ENCODE assay signal across 18 mouse cellular contexts in the genomic region with DNA sequence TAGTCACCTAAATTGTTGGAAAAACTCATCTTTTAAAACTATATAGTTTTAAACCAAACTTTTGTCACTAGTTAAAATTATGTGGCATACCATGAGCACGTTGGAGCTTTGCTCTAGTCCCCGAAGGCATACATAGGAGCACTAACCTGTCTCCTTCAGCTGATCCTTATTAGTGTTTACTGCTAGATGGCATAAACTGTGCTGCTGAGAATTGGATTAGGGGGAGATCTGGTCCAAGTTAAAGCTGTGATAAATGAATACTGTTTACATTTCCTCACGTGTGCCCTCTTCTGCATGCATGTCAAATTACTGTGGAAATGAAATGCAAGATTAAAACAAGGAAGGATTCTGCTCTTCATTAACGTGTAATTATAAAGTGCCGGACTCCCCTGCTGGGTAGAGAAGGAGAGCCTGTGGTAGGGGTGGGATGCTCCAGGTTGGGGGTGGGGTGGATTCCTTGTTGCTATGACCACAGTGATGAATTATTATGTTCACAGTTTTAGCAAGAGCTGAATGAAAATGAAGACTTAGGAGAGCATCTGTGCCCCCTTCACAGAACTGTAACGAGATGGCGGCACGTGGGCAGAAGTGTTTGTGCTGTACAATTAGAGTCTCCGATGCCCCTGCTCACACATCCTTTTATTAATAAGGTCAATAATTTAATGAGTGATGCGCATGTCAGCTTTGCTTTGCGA. TPM values are rescaled to one million over a fixed set of nuclear protein-coding genes. Genes with fewer than 3 reads are reported as not detected.
A peak's percentile ranks its signal among the peaks of the same experiment; 100 is the strongest.
DNase-seq lines count a peak whose midpoint lies in the region; ATAC-seq lines count a peak whose summit lies in the region.
"Had no signal": no experiment of that assay in that cellular context is flagged by ENCODE, and none has a peak within 500 bp of the region (broad histone marks: within the 10 kb centered on the region; RNA-seq: fewer than 3 reads in every experiment).

No protein-coding gene starts in this region.

- H3K9ac ChIP-seq in neural tube, embryonic 13.5 days, result no peak overlapping the region
- H3K9ac ChIP-seq in neural tube, embryonic 15.5 days (replicated peaks), result no peak overlapping the region
- no peak overlapping the region for H3K9ac ChIP-seq in forebrain, embryonic 15.5 days (replicated peaks)
- H3K9ac ChIP-seq in hindbrain, embryonic 15.5 days, result no peak overlapping the region
- no peak overlapping the region for H3K9ac ChIP-seq in neural tube, embryonic 14.5 days (replicated peaks; ENCODE audit: low read depth, low read length)
- H3K9ac ChIP-seq: heart, embryonic 13.5 days; liver, embryonic 12.5 days had no signal

- no peak for DNase-seq in testis, postnatal 14 days (ENCODE audit: low spot score)
- DNase-seq in urinary bladder, postnatal 10 days (ENCODE audit: low spot score), result no peak
- DNase-seq: adrenal gland, adult 2 months; cerebellum, adult 8-10 months; heart, postnatal 4 days; kidney, adult 8-10 months; kidney, postnatal 4 days; left cerebral cortex, postnatal 4 days; right cerebral cortex, postnatal 25 days had no signal

- H3K4me2 ChIP-seq in neural tube, embryonic 13.5 days, result no peak overlapping the region
- H3K4me2 ChIP-seq in neural tube, embryonic 15.5 days, result no peak overlapping the region
- no peak overlapping the region for H3K4me2 ChIP-seq in forebrain, embryonic 15.5 days (replicated peaks)
- H3K4me2 ChIP-seq in hindbrain, embryonic 15.5 days, result no peak overlapping the region
- no peak overlapping the region for H3K4me2 ChIP-seq in neural tube, embryonic 14.5 days (ENCODE audit: low read depth, low read length)
- H3K4me2 ChIP-seq: heart, embryonic 13.5 days; liver, embryonic 12.5 days had no signal

- peaks cover 9% of the 10 kb centered on the region; the same call in 1 of the 2 replicates for H3K4me1 ChIP-seq in neural tube, embryonic 13.5 days (replicated peaks)
- H3K4me1 ChIP-seq in neural tube, embryonic 15.5 days, result 0 out of 2 replicates have a peak, but pooled peaks cover 6% of the 10 kb centered on the region
- no peaks in the 10 kb centered on the region for H3K4me1 ChIP-seq in forebrain, embryonic 15.5 days
- 0 out of 2 replicates have a peak, but pooled peaks cover 6% of the 10 kb centered on the region for H3K4me1 ChIP-seq in hindbrain, embryonic 15.5 days (replicated peaks)
- no peaks in the 10 kb centered on the region for H3K4me1 ChIP-seq in neural tube, embryonic 14.5 days (ENCODE audit: control insufficient read depth, insufficient read depth, low read length)

- no peak overlapping the region for H3K27ac ChIP-seq in neural tube, embryonic 13.5 days (replicated peaks)
- H3K27ac ChIP-seq in neural tube, embryonic 15.5 days (replicated peaks), result no peak overlapping the region
- H3K27ac ChIP-seq in forebrain, embryonic 15.5 days (replicated peaks), result no peak overlapping the region
- H3K27ac ChIP-seq in hindbrain, embryonic 15.5 days (replicated peaks), result no peak overlapping the region
- H3K27ac ChIP-seq in neural tube, embryonic 14.5 days (ENCODE audit: low read depth, low read length), result no peak overlapping the region
- H3K27ac ChIP-seq: heart, embryonic 13.5 days; liver, embryonic 12.5 days had no signal

- H3K4me3 ChIP-seq in neural tube, embryonic 13.5 days, result no peak overlapping the region
- H3K4me3 ChIP-seq in neural tube, embryonic 15.5 days (replicated peaks), result no peak overlapping the region
- H3K4me3 ChIP-seq in forebrain, embryonic 15.5 days, result no peak overlapping the region
- H3K4me3 ChIP-seq in hindbrain, embryonic 15.5 days, result no peak overlapping the region
- H3K4me3 ChIP-seq in neural tube, embryonic 14.5 days (ENCODE audit: low read depth, low read length), result no peak overlapping the region
- H3K4me3 ChIP-seq: heart, embryonic 13.5 days; liver, embryonic 12.5 days had no signal

- peak; percentile 23; the same call in 1 of the 2 replicates for ATAC-seq in neural tube, embryonic 13.5 days (ENCODE audit: low read depth)
- no peak for ATAC-seq in neural tube, embryonic 15.5 days (ENCODE audit: low FRiP score)
- ATAC-seq in forebrain, embryonic 15.5 days (replicated peaks), result peak; percentile 70
- peak; percentile 65 for ATAC-seq in hindbrain, embryonic 15.5 days (ENCODE audit: low FRiP score, low read depth)
- peak; percentile 46; the same call in 1 of the 2 replicates for ATAC-seq in neural tube, embryonic 14.5 days (ENCODE audit: low read depth)
- ATAC-seq: CD4-positive, CD25-positive, alpha-beta regulatory T cell, adult 4 months; liver, embryonic 12.5 days; lung, postnatal 0 days had no signal

- no peaks in the 10 kb centered on the region for H3K36me3 ChIP-seq in neural tube, embryonic 13.5 days
- no peaks in the 10 kb centered on the region for H3K36me3 ChIP-seq in neural tube, embryonic 15.5 days
- no peaks in the 10 kb centered on the region for H3K36me3 ChIP-seq in forebrain, embryonic 15.5 days
- H3K36me3 ChIP-seq in hindbrain, embryonic 15.5 days, result no peaks in the 10 kb centered on the region
- H3K36me3 ChIP-seq in neural tube, embryonic 14.5 days (ENCODE audit: control insufficient read depth, insufficient read depth, low read length), result no peaks in the 10 kb centered on the region
- H3K36me3 ChIP-seq: heart, embryonic 13.5 days; liver, embryonic 12.5 days had no signal

- no peaks in the 10 kb centered on the region for H3K9me3 ChIP-seq in neural tube, embryonic 13.5 days
- H3K9me3 ChIP-seq in neural tube, embryonic 15.5 days (replicated peaks), result no peaks in the 10 kb centered on the region
- no peaks in the 10 kb centered on the region for H3K9me3 ChIP-seq in forebrain, embryonic 15.5 days
- no peaks in the 10 kb centered on the region for H3K9me3 ChIP-seq in hindbrain, embryonic 15.5 days
- no peaks in the 10 kb centered on the region for H3K9me3 ChIP-seq in neural tube, embryonic 14.5 days (ENCODE audit: control insufficient read depth, low read length)
- H3K9me3 ChIP-seq: heart, embryonic 13.5 days; liver, embryonic 12.5 days had no signal

- no peaks in the 10 kb centered on the region for H3K27me3 ChIP-seq in neural tube, embryonic 13.5 days
- H3K27me3 ChIP-seq in neural tube, embryonic 15.5 days (replicated peaks), result no peaks in the 10 kb centered on the region
- H3K27me3 ChIP-seq in forebrain, embryonic 15.5 days, result no peaks in the 10 kb centered on the region
- H3K27me3 ChIP-seq in hindbrain, embryonic 15.5 days, result no peaks in the 10 kb centered on the region
- no peaks in the 10 kb centered on the region for H3K27me3 ChIP-seq in neural tube, embryonic 14.5 days (ENCODE audit: control insufficient read depth, insufficient read depth, low read length)
- H3K27me3 ChIP-seq: heart, embryonic 13.5 days; liver, embryonic 12.5 days had no signal

- 57% methylated on average over 11 of the region's 11 CpGs for WGBS in neural tube, embryonic 13.5 days
- WGBS in neural tube, embryonic 15.5 days, result 53% methylated on average over 11 of the region's 11 CpGs
- 41% methylated on average over 11 of the region's 11 CpGs for WGBS in forebrain, embryonic 15.5 days
- WGBS in hindbrain, embryonic 15.5 days, result 42% methylated on average over 11 of the region's 11 CpGs
- WGBS in neural tube, embryonic 14.5 days, result 59% methylated on average over 11 of the region's 11 CpGs

RNA-seq across cellular contexts. Expression of a gene that starts 48.6 kb away (rescaled TPM):
- polyA plus RNA-seq in neural tube, embryonic 13.5 days (2015; fragmentation: Nextera tagmentation; extraction: Ambion mirVana), result 0.15 and 0.50 TPM in 2 replicates
- polyA plus RNA-seq in neural tube, embryonic 15.5 days (2015; fragmentation: Nextera tagmentation; extraction: Ambion mirVana), result 0.52 TPM in 2 replicates
- 0.38 and 0.84 TPM in 2 replicates for polyA plus RNA-seq in forebrain, embryonic 15.5 days (2015; fragmentation: Nextera tagmentation; extraction: Ambion mirVana)
- 0.51 and 0.57 TPM in 2 replicates for polyA plus RNA-seq in hindbrain, embryonic 15.5 days (2015; fragmentation: Nextera tagmentation; extraction: Ambion mirVana)
- 0.21 and 0.58 TPM in 2 replicates for polyA plus RNA-seq in neural tube, embryonic 14.5 days (2014; fragmentation: Nextera tagmentation; extraction: Ambion mirVana)
- polyA plus RNA-seq: adrenal gland, adult 2 months; lung, postnatal 0 days had no signal
